Mouse (Mus musculus) MEL (cell line): ENCODE measurements around the gene Rnf130.

Source experiments
- EP300 ChIP-seq, 2 experiments: IDR thresholded peaks; 2 replicates each; pipeline ENCODE4 v1.6.1; 2011; ENCODE audit warnings: improper control_type of control experiment in 2 of 2, low read length in 2 of 2, low read depth in 1 of 2, mild to moderate bottlenecking in 1 of 2
- ETS1 ChIP-seq: IDR thresholded peaks from 2 replicates; pipeline ENCODE4 v1.6.1; 2012; ENCODE audit warnings: low read depth, mild to moderate bottlenecking, inconsistent platforms, low read length, improper control_type of control experiment, moderate library complexity
- GATA1 ChIP-seq: IDR thresholded peaks from 2 replicates; pipeline ENCODE4 v1.6.1; 2011; ENCODE audit warnings: low read depth, low read length, improper control_type of control experiment
- NRF1 ChIP-seq: IDR thresholded peaks from 2 replicates; pipeline ENCODE4 v1.6.1; 2014; ENCODE audit warnings: low read depth, mild to moderate bottlenecking, inconsistent platforms, low read length, improper control_type of control experiment, moderate library complexity; ENCODE audit not compliant: poor library complexity, insufficient read depth, severe bottlenecking
- POLR2A ChIP-seq, 2 experiments: IDR thresholded peaks; 2 replicates each; pipeline ENCODE4 v1.6.1; 2011 to 2012; ENCODE audit warnings: low read length in 2 of 2, mild to moderate bottlenecking in 2 of 2, control low read depth in 1 of 2, improper control_type of control experiment in 1 of 2, low read depth in 1 of 2, moderate library complexity in 1 of 2; ENCODE audit not compliant: control insufficient read depth in 1 of 2, insufficient read depth in 1 of 2, poor library complexity in 1 of 2
- ZNF384 ChIP-seq: IDR thresholded peaks from 2 replicates; pipeline ENCODE4 v1.6.1; 2012; ENCODE audit warnings: low read depth, mild to moderate bottlenecking, inconsistent platforms, low read length, improper control_type of control experiment

- TF ChIP-seq POLR2A (IDR thresholded peaks at IDR 0.05; ENCODE audit: control insufficient read depth in 1 of 2, insufficient read depth in 1 of 2, low read depth in 1 of 2, low read length in 2 of 2, poor library complexity in 1 of 2) (no peak), ZNF384 (no peak), GATA1 (no peak), ETS1 (no peak), EP300 (IDR thresholded peaks at IDR 0.05; ENCODE audit: low read depth in 1 of 2, low read length in 2 of 2) (no peak), NRF1 (no peak)
These were observed 126.2 kb downstream of the Rnf130 start for GRCm38 (mm10) chr11:50151374-50151773.
